Mouse (Mus musculus) neural tube, embryonic 15.5 days (tissue): ENCODE measurements around the gene 4933407L21Rik. TPM values are rescaled to one million over a fixed set of nuclear protein-coding genes. Genes with fewer than 3 reads are reported as not detected.
"Not testable (repeated sequence)": the region's sequence is repeated elsewhere in the genome, so short reads cannot be mapped to it uniquely, and the experiment has no call there.

Experiments
- ATAC-seq: fragments of 200-750 bp; cut with Nextera tagmentation; 2 replicates; pipeline ENCODE4 v1.8.0; 2017; ENCODE audit warnings: mild to moderate bottlenecking, moderate TSS enrichment, moderate library complexity; ENCODE audit not compliant: low FRiP score
- H3K27ac ChIP-seq: fragments of 300-500 bp; sonication (generic); replicated peaks from 2 replicates; pipeline ENCODE4 v1.5.1; 2015; ENCODE audit warnings: mild to moderate bottlenecking, inconsistent platforms
- H3K27me3 ChIP-seq: fragments of 300-500 bp; sonication (generic); replicated peaks from 2 replicates; pipeline ENCODE4 v1.6.1; 2015; ENCODE audit warnings: inconsistent platforms
- H3K36me3 ChIP-seq: fragments of 300-500 bp; sonication (generic); 2 replicates; pipeline ENCODE4 v1.6.1; 2015; ENCODE audit warnings: inconsistent platforms
- H3K4me1 ChIP-seq: fragments of 300-500 bp; sonication (generic); 2 replicates; pipeline ENCODE4 v1.6.1; 2015; ENCODE audit warnings: inconsistent platforms
- H3K4me2 ChIP-seq: fragments of 300-500 bp; sonication (generic); 2 replicates; pipeline ENCODE4 v1.6.1; 2015; ENCODE audit warnings: inconsistent platforms, mild to moderate bottlenecking, moderate library complexity
- H3K4me3 ChIP-seq: fragments of 300-500 bp; sonication (generic); replicated peaks from 2 replicates; pipeline ENCODE4 v1.5.1; 2015; ENCODE audit warnings: mild to moderate bottlenecking, inconsistent platforms
- H3K9ac ChIP-seq: fragments of 300-500 bp; sonication (generic); replicated peaks from 2 replicates; pipeline ENCODE4 v1.6.1; 2015; ENCODE audit warnings: mild to moderate bottlenecking, inconsistent platforms
- H3K9me3 ChIP-seq: fragments of 300-500 bp; sonication (generic); replicated peaks from 2 replicates; pipeline ENCODE4 v1.6.1; 2016; ENCODE audit warnings: inconsistent platforms
- WGBS: fragments of 180-500 bp; shearing (Covaris S2); methylation state at CpG from one replicate; pipeline ENCODE4 v1.1.7; 2015; ENCODE audit warnings: mixed read lengths; 5-methylcytosine and 5-hydroxymethylcytosine counted together
- polyA plus RNA-seq: library from polyadenylated mRNA; unstranded; fragments of >200 nt; fragmentation: Nextera tagmentation; extraction: Ambion mirVana; gene quantifications from 2 replicates; pipeline ENCODE4 v1.2.1, GENCODE M21; 2015

4933407L21Rik gene
- polyA plus RNA-seq, 1 experiment from 2014 or later, result 6.8 TPM

- H3K9me3 ChIP-seq, result no peaks in the 10 kb centered on the region
- H3K27ac ChIP-seq, result peak overlapping the region; percentile 54
- WGBS, result 67% methylated on average over 1 of the region's 1 CpGs
- H3K4me1 ChIP-seq, result no peaks in the 10 kb centered on the region
- no peaks in the 10 kb centered on the region for H3K27me3 ChIP-seq
- no peak overlapping the region for H3K4me2 ChIP-seq
- H3K36me3 ChIP-seq, result no peaks in the 10 kb centered on the region
- H3K4me3 ChIP-seq, result no peak overlapping the region
- peak; percentile 63; the same call in 1 of the 2 replicates for ATAC-seq
- H3K9ac ChIP-seq, result no peak overlapping the region
These were observed 40.8 kb downstream of the 4933407L21Rik start for GRCm38 (mm10) chr1:85969081-85969480.

DNA sequence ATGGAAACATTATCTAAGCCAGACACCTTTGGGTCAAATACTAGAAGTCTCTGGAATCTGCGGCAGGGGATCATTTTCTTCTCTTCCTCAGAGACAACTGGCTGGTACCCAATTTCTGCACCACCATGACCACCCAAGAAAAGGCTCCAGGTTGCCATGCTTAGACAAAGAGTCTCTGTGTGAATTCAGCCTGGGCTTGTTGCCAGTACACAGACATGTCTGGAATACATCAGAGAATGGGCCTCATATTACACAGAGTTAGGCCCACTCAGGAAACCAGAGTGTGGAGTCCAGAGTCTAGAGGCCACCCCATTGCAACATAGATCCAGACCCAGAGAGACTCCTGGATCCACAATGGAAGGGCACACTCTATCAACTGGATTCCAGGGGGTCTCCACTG lies 41.2 kb downstream of the 4933407L21Rik start:
- H3K27ac ChIP-seq, result peak overlapping the region; percentile 54
- no peak overlapping the region for H3K4me3 ChIP-seq
- H3K9ac ChIP-seq, result no peak overlapping the region
- no peaks in the 10 kb centered on the region for H3K4me1 ChIP-seq
- 67% methylated on average over 1 of the region's 1 CpGs for WGBS
- no peak overlapping the region for H3K4me2 ChIP-seq
- no peaks in the 10 kb centered on the region for H3K27me3 ChIP-seq
- ATAC-seq, result peak; percentile 74; the same call in 1 of the 2 replicates
- no peaks in the 10 kb centered on the region for H3K36me3 ChIP-seq
- H3K9me3 ChIP-seq, result no peaks in the 10 kb centered on the region

GRCm38 (mm10) chr1:85971070-85971469 lies 42.8 kb downstream of the 4933407L21Rik start:
- H3K36me3 ChIP-seq, result no peaks in the 10 kb centered on the region
- WGBS, result 92% methylated on average over 3 of the region's 3 CpGs
- H3K9me3 ChIP-seq, result no peaks in the 10 kb centered on the region
- H3K4me1 ChIP-seq, result no peaks in the 10 kb centered on the region
- no peak for ATAC-seq
- H3K27me3 ChIP-seq, result no peaks in the 10 kb centered on the region
- H3K9ac ChIP-seq, result no peak overlapping the region
- no peak overlapping the region for H3K4me2 ChIP-seq
- H3K27ac ChIP-seq, result no peak overlapping the region
- no peak overlapping the region for H3K4me3 ChIP-seq

DNA sequence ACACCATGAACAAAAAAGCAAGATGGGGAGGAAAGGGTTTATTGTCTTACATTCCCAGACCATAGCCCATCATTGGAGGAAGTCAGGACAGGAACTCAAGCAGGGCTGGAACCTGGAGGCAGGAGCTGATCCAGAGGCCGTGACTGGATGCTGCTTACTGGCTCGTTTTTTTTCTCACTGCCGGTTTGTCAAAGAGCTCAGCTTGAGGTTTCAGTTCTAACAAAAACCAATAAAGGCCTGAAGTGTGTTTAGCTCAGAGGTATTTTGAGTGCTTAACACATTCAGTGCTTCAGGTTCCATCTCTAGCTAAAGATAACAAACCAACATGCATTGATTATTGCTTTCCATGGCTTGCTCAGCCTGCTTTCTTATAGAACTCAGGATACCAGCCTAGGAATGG lies 44.1 kb downstream of the 4933407L21Rik start:
- Histone ChIP-seq H3K9ac (no peak overlapping the region), H3K27me3 (no peaks in the 10 kb centered on the region), H3K4me2 (no peak overlapping the region), H3K4me3 (no peak overlapping the region), H3K9me3 (no peaks in the 10 kb centered on the region), H3K4me1 (no peaks in the 10 kb centered on the region), H3K27ac (no peak overlapping the region), H3K36me3 (no peaks in the 10 kb centered on the region)
- WGBS, result 72% methylated on average over 3 of the region's 3 CpGs
- ATAC-seq, result no peak

DNA sequence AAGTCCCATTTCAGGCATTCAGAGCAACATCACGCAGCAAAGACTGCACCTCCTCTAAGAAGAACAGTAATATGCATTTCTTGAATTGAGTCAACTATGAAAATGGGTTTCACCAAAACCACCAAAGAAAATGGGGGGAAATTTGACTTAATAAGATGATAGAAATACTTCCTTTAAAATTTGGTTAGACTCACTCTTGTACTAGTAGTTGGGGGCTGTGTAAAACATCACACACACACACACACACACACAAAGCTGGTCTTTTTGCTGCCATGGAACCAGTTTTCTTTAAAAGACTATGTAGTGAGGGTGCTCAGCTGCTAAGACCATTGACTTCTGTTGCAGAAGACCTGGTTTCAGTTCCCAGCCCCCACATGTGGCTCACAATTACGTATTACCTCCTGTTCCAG lies 45.2 kb downstream of the 4933407L21Rik start:
- Histone ChIP-seq H3K4me3 (no peak overlapping the region), H3K27ac (no peak overlapping the region), H3K4me2 (no peak overlapping the region), H3K4me1 (no peaks in the 10 kb centered on the region), H3K27me3 (no peaks in the 10 kb centered on the region), H3K9ac (no peak overlapping the region), H3K36me3 (no peaks in the 10 kb centered on the region), H3K9me3 (no peaks in the 10 kb centered on the region)
- no peak for ATAC-seq
- 90% methylated on average over 2 of the region's 2 CpGs for WGBS

DNA sequence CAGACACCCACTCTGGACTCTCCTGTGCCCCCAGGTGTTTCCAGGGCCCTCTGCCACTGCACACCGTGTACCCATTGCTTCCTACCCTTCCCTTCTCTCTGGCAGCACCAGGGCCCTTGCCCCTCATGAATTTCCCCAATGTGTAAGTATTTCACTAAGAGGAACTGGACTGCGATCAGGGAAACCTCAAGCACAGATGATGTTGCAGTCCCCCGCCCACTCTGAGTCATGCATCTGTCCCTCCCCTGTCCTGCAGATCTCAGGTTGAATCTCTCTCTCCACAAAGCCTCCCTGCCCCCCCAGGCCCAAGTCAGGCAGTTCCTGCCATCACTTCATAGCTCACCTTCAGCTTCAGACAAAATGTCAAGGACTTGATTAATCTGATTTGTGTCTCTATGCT lies 49.4 kb downstream of the 4933407L21Rik start:
- H3K27ac ChIP-seq, result no peak overlapping the region
- 81% methylated on average over 3 of the region's 3 CpGs for WGBS
- H3K27me3 ChIP-seq, result no peaks in the 10 kb centered on the region
- H3K4me2 ChIP-seq, result no peak overlapping the region
- no peak overlapping the region for H3K9ac ChIP-seq
- no peaks in the 10 kb centered on the region for H3K4me1 ChIP-seq
- ATAC-seq, result no peak
- no peaks in the 10 kb centered on the region for H3K36me3 ChIP-seq
- H3K4me3 ChIP-seq, result no peak overlapping the region
- H3K9me3 ChIP-seq, result no peaks in the 10 kb centered on the region

- 60% methylated on average over 7 of the region's 7 CpGs for WGBS
- H3K4me2 ChIP-seq, result no peak overlapping the region
- no peak overlapping the region for H3K4me3 ChIP-seq
- H3K27me3 ChIP-seq, result no peaks in the 10 kb centered on the region
- H3K9me3 ChIP-seq, result no peaks in the 10 kb centered on the region
- no peaks in the 10 kb centered on the region for H3K36me3 ChIP-seq
- H3K9ac ChIP-seq, result no peak overlapping the region
- H3K27ac ChIP-seq, result no peak overlapping the region
- ATAC-seq, result no peak
- no peaks in the 10 kb centered on the region for H3K4me1 ChIP-seq
These were observed 53.6 kb downstream of the 4933407L21Rik start for GRCm38 (mm10) chr1:85981738-85982357.

DNA sequence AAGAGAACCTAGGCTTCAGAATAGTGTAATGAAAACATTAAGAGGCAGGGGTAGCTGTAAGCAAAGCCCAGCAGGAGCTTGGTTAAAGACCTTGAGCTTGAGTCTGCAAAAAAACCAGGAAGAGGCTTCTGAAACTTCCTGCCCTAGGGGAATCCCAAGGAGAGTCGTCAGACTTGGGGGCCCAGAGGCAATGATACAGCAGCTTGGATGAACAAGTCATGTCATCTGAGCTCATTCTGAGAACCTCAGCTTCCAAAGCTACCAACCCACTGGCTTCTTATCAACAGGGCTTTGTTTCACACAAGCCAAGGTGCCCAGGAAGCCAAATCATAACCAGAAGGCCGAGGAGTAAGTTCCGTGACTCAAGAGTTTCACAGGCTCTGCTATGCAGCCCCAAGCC lies 57.5 kb downstream of the 4933407L21Rik start:
- ATAC-seq, result no peak
- no peaks in the 10 kb centered on the region for H3K4me1 ChIP-seq
- no peak overlapping the region for H3K27ac ChIP-seq
- no peaks in the 10 kb centered on the region for H3K27me3 ChIP-seq
- WGBS, result 87% methylated on average over 3 of the region's 3 CpGs
- no peak overlapping the region for H3K9ac ChIP-seq
- no peaks in the 10 kb centered on the region for H3K36me3 ChIP-seq
- H3K9me3 ChIP-seq, result no peaks in the 10 kb centered on the region
- H3K4me3 ChIP-seq, result no peak overlapping the region
- no peak overlapping the region for H3K4me2 ChIP-seq

DNA sequence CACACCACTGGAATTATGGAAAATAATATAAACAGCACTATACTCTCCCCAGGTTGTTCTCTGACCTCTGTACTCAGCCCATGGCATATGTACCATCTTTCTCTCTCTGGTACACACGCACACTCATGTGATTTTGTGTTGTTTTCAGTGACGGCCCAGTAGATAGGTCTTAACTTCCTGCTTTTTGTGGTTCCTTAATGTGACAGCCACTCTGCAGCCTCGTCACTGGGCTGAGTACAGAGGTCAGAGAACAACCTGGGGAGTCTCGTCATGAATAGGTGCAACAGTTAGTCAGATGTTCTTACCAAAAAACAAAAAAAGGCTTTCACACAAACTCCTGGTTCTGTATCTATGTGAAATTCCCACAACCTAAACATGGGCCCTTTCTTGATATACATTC lies 60.1 kb downstream of the 4933407L21Rik start:
- Histone ChIP-seq H3K9ac (no peak overlapping the region), H3K36me3 (no peaks in the 10 kb centered on the region), H3K4me2 (no peak overlapping the region), H3K4me1 (no peaks in the 10 kb centered on the region), H3K9me3 (no peaks in the 10 kb centered on the region), H3K27ac (no peak overlapping the region), H3K4me3 (no peak overlapping the region), H3K27me3 (no peaks in the 10 kb centered on the region)
- no peak for ATAC-seq
- 88% methylated on average over 4 of the region's 4 CpGs for WGBS

DNA sequence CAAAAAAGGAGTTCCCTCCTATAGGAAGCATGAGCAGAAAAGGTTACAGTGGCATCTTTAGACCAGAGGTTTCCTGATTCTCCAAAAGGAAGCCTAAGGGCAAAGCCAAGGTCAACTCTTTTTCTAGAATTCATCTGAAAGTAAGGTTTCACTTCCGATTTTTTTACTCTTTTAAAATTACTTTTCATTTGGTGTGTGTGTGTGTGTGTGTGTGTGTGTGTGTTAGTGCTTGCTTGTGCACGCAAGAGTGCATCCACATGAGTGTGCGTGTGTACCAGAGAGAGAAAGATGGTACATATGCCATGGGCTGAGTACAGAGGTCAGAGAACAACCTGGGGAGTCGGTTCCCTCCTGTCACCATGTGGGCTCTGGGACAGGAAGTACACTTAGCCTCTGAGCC lies 60.6 kb downstream of the 4933407L21Rik start:
- H3K4me3 ChIP-seq, H3K4me1 ChIP-seq, H3K27me3 ChIP-seq, H3K27ac ChIP-seq, H3K9me3 ChIP-seq, ATAC-seq, H3K4me2 ChIP-seq, H3K9ac ChIP-seq, H3K36me3 ChIP-seq: not testable (repeated sequence)
- WGBS, result 87% methylated on average over 4 of the region's 4 CpGs
